Mouse (Mus musculus): ENCODE measurements at regions not wholly inside any gene's neighbourhood (a gene's known extent, or its start where the extent isn't known, plus 50 kb on each side); places are given as distances from the start of the nearest gene placed in this dataset.
"Not testable (repeated sequence)": the region's sequence is repeated elsewhere in the genome, so short reads cannot be mapped to it uniquely, and the experiment has no call there.

DNA sequence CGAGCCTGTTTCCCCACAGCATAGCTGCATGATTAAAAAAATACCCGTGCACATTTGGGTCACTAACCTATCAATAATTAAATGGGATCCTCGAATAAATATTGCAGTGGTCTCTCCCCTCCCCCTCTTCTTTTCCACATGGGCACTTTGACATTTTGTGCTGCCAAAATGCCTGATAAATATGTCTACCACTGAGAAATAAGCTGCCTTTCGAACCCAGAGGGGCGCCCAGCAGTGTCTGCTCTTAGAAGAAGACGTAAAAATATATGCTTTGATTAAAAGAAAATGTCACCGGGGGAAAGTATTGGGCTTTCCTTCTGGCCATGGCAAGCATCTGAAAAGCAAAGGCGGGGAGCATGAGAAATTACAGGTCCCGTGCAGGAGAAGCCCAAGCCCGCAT is 152.6 kb upstream of the Frmd4a start:
- Histone ChIP-seq H3K4me3 (ENCODE audit: extremely low read depth, insufficient read depth, insufficient read length) (no peak overlapping the region), H3K27ac (ENCODE audit: insufficient read depth, low read length) (no peak overlapping the region), H3K27me3 (ENCODE audit: control insufficient read depth, insufficient read depth, low read length) (no peaks in the 10 kb centered on the region), H3K36me3 (ENCODE audit: control insufficient read depth, insufficient read depth, low read length) (no peaks in the 10 kb centered on the region), H3K4me1 (ENCODE audit: control insufficient read depth, insufficient read depth, insufficient read length) (no peaks in the 10 kb centered on the region)
- WGBS = 88% methylated on average over 10 of the region's 10 CpGs
- no peak for DNase-seq (ENCODE audit: low read depth in 1 of 2, low spot score in 2 of 2)
- TF ChIP-seq POLR2A (IDR thresholded peaks at IDR 0.05; ENCODE audit: low read depth, low read length) = no peak
- no peak for TF ChIP-seq CTCF (IDR thresholded peaks at IDR 0.05; ENCODE audit: extremely low read depth, insufficient read depth, insufficient read length, insufficient replicate concordance)

- not testable (repeated sequence) for DNase-seq (ENCODE audit: low read depth in 1 of 2, low spot score in 2 of 2); H3K4me1 ChIP-seq (ENCODE audit: control insufficient read depth, insufficient read depth, insufficient read length); H3K4me3 ChIP-seq (ENCODE audit: extremely low read depth, insufficient read depth, insufficient read length); H3K27me3 ChIP-seq (ENCODE audit: control insufficient read depth, insufficient read depth, low read length); H3K36me3 ChIP-seq (ENCODE audit: control insufficient read depth, insufficient read depth, low read length); H3K27ac ChIP-seq (ENCODE audit: insufficient read depth, low read length)
- WGBS = 81% methylated on average over 4 of the region's 4 CpGs
These were observed 150.8 kb upstream of the Frmd4a start for GRCm38 (mm10) chr2:3866736-3867135.

- no peak for DNase-seq (ENCODE audit: low read depth in 1 of 2, low spot score in 2 of 2)
- H3K4me1 ChIP-seq (ENCODE audit: control insufficient read depth, insufficient read depth, insufficient read length) = no peaks in the 10 kb centered on the region
- H3K27ac ChIP-seq (ENCODE audit: insufficient read depth, low read length) = no peak overlapping the region
- WGBS = 81% methylated on average over 1 of the region's 1 CpGs
- H3K4me3 ChIP-seq (ENCODE audit: extremely low read depth, insufficient read depth, insufficient read length) = no peak overlapping the region
- no peaks in the 10 kb centered on the region for H3K27me3 ChIP-seq (ENCODE audit: control insufficient read depth, insufficient read depth, low read length)
- TF ChIP-seq POLR2A (IDR thresholded peaks at IDR 0.05; ENCODE audit: low read depth, low read length) (no peak), CTCF (IDR thresholded peaks at IDR 0.05; ENCODE audit: extremely low read depth, insufficient read depth, insufficient read length, insufficient replicate concordance) (no peak)
- no peaks in the 10 kb centered on the region for H3K36me3 ChIP-seq (ENCODE audit: control insufficient read depth, insufficient read depth, low read length)
These were observed 147.8 kb upstream of the Frmd4a start for GRCm38 (mm10) chr2:3869701-3870100.

GRCm38 (mm10) chr2:3871748-3872147 is 145.8 kb upstream of the Frmd4a start:
- 96% methylated on average over 3 of the region's 3 CpGs for WGBS
- H3K4me3 ChIP-seq (ENCODE audit: extremely low read depth, insufficient read depth, insufficient read length) = no peak overlapping the region
- no peaks in the 10 kb centered on the region for H3K27me3 ChIP-seq (ENCODE audit: control insufficient read depth, insufficient read depth, low read length)
- no peak for DNase-seq (ENCODE audit: low read depth in 1 of 2, low spot score in 2 of 2)
- H3K36me3 ChIP-seq (ENCODE audit: control insufficient read depth, insufficient read depth, low read length) = no peaks in the 10 kb centered on the region
- no peak overlapping the region for H3K27ac ChIP-seq (ENCODE audit: insufficient read depth, low read length)
- no peak for TF ChIP-seq POLR2A (IDR thresholded peaks at IDR 0.05; ENCODE audit: low read depth, low read length)
- no peak for TF ChIP-seq CTCF (IDR thresholded peaks at IDR 0.05; ENCODE audit: extremely low read depth, insufficient read depth, insufficient read length, insufficient replicate concordance)
- H3K4me1 ChIP-seq (ENCODE audit: control insufficient read depth, insufficient read depth, insufficient read length) = no peaks in the 10 kb centered on the region

GRCm38 (mm10) chr2:3887000-3887399 is 130.5 kb upstream of the Frmd4a start:
- WGBS = 44% methylated on average over 6 of the region's 6 CpGs
- Histone ChIP-seq H3K4me3 (ENCODE audit: extremely low read depth, insufficient read depth, insufficient read length) (no peak overlapping the region), H3K4me1 (ENCODE audit: control insufficient read depth, insufficient read depth, insufficient read length) (no peaks in the 10 kb centered on the region), H3K36me3 (ENCODE audit: control insufficient read depth, insufficient read depth, low read length) (no peaks in the 10 kb centered on the region), H3K27ac (ENCODE audit: insufficient read depth, low read length) (no peak overlapping the region), H3K27me3 (ENCODE audit: control insufficient read depth, insufficient read depth, low read length) (no peaks in the 10 kb centered on the region)
- TF ChIP-seq CTCF (IDR thresholded peaks at IDR 0.05; ENCODE audit: extremely low read depth, insufficient read depth, insufficient read length, insufficient replicate concordance) (no peak), POLR2A (IDR thresholded peaks at IDR 0.05; ENCODE audit: low read depth, low read length) (no peak)
- DNase-seq (ENCODE audit: low read depth in 1 of 2, low spot score in 2 of 2) = no peak

- TF ChIP-seq CTCF (IDR thresholded peaks at IDR 0.05; ENCODE audit: extremely low read depth, insufficient read depth, insufficient read length, insufficient replicate concordance) (no peak), POLR2A (IDR thresholded peaks at IDR 0.05; ENCODE audit: low read depth, low read length) (no peak)
- no peaks in the 10 kb centered on the region for H3K36me3 ChIP-seq (ENCODE audit: control insufficient read depth, insufficient read depth, low read length)
- 87% methylated on average over 14 of the region's 14 CpGs for WGBS
- no peak for DNase-seq (ENCODE audit: low read depth in 1 of 2, low spot score in 2 of 2)
- H3K27me3 ChIP-seq (ENCODE audit: control insufficient read depth, insufficient read depth, low read length) = no peaks in the 10 kb centered on the region
- no peak overlapping the region for H3K27ac ChIP-seq (ENCODE audit: insufficient read depth, low read length)
- no peak overlapping the region for H3K4me3 ChIP-seq (ENCODE audit: extremely low read depth, insufficient read depth, insufficient read length)
- no peaks in the 10 kb centered on the region for H3K4me1 ChIP-seq (ENCODE audit: control insufficient read depth, insufficient read depth, insufficient read length)
These were observed 129.6 kb upstream of the Frmd4a start for GRCm38 (mm10) chr2:3887845-3888433.

DNA sequence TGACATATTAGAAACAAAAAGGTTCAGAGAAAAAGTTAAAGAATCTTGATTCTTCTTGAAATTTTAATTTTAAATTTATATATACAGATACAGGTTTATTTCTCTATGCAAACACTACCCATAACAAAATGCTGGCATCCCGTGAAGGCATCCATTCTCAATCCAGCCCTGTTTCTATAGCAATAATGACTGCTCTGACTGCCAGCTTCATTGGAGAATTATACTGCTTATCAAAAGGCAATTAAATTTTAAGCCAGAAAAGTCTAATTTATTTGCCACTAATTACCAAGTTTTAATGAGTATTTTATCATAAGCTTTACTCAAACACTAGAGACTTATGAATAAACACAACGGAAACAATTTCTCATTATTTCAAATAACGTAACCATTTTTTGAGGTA is 128.1 kb upstream of the Frmd4a start:
- no peaks in the 10 kb centered on the region for H3K4me1 ChIP-seq (ENCODE audit: control insufficient read depth, insufficient read depth, insufficient read length)
- TF ChIP-seq CTCF (IDR thresholded peaks at IDR 0.05; ENCODE audit: extremely low read depth, insufficient read depth, insufficient read length, insufficient replicate concordance) (no peak), POLR2A (IDR thresholded peaks at IDR 0.05; ENCODE audit: low read depth, low read length) (no peak)
- DNase-seq (ENCODE audit: low read depth in 1 of 2, low spot score in 2 of 2) = no peak
- H3K36me3 ChIP-seq (ENCODE audit: control insufficient read depth, insufficient read depth, low read length) = no peaks in the 10 kb centered on the region
- no peak overlapping the region for H3K27ac ChIP-seq (ENCODE audit: insufficient read depth, low read length)
- WGBS = 91% methylated on average over 3 of the region's 3 CpGs
- no peak overlapping the region for H3K4me3 ChIP-seq (ENCODE audit: extremely low read depth, insufficient read depth, insufficient read length)
- H3K27me3 ChIP-seq (ENCODE audit: control insufficient read depth, insufficient read depth, low read length) = no peaks in the 10 kb centered on the region
